Mouse (Mus musculus) spleen, adult 2 months (tissue): ENCODE results near the gene Lman2l. TPM values are rescaled to one million over a fixed set of nuclear protein-coding genes. Genes with fewer than 3 reads are reported as not detected.

Source experiments
- DNase-seq, 2 experiments: peaks; one replicate each; pipeline versions ENCODE4 v3.0.0 to v3.0.0-alpha.2; 2012 to 2021; ENCODE audit warnings: low spot score in 2 of 2, low read depth in 1 of 2
- H3K27ac ChIP-seq: fragments of 200-500 bp; 2 replicates; pipeline ENCODE4 v1.5.1; 2012; ENCODE audit warnings: low read length, inconsistent platforms; ENCODE audit not compliant: insufficient read depth
- H3K27me3 ChIP-seq: fragments of 200-500 bp; 2 replicates; pipeline ENCODE4 v1.6.1; 2012; ENCODE audit warnings: mild to moderate bottlenecking, moderate library complexity, low read length, inconsistent platforms; ENCODE audit not compliant: control insufficient read depth, insufficient read depth
- H3K36me3 ChIP-seq: fragments of 200-500 bp; 2 replicates; pipeline ENCODE4 v1.6.1; 2012; ENCODE audit warnings: mild to moderate bottlenecking, low read length, inconsistent platforms; ENCODE audit not compliant: control insufficient read depth, insufficient read depth
- H3K4me1 ChIP-seq: fragments of 200-500 bp; 2 replicates; pipeline ENCODE4 v1.6.1; 2011; ENCODE audit warnings: inconsistent platforms; ENCODE audit not compliant: control insufficient read depth, insufficient read depth, insufficient read length
- H3K4me3 ChIP-seq: fragments of 200-500 bp; 2 replicates; pipeline ENCODE4 v1.5.1; 2011; ENCODE audit warnings: mild to moderate bottlenecking, inconsistent platforms; ENCODE audit not compliant: insufficient read depth, insufficient read length; ENCODE audit errors: extremely low read depth
- CTCF ChIP-seq: fragments of 200-500 bp; IDR thresholded peaks from 2 replicates; pipeline ENCODE4 v1.5.1; 2011; ENCODE audit warnings: mild to moderate bottlenecking, inconsistent platforms; ENCODE audit not compliant: insufficient read depth, insufficient read length, insufficient replicate concordance; ENCODE audit errors: extremely low read depth
- POLR2A ChIP-seq: fragments of 200-500 bp; IDR thresholded peaks from 2 replicates; pipeline ENCODE4 v1.6.1; 2011; ENCODE audit warnings: low read depth, low read length, inconsistent platforms
- WGBS: fragments of 180-500 bp; shearing (Covaris S2); methylation state at CpG from one replicate; pipeline ENCODE4 v1.1.7; 2018; 5-methylcytosine and 5-hydroxymethylcytosine counted together
- polyA plus RNA-seq: library from polyadenylated mRNA; depleted of rRNA; stranded (reverse); fragments of >200 nt; gene quantifications from 2 replicates; pipeline ENCODE4 v1.2.3, GENCODE M21; 2012

Gene Lman2l
- polyA plus RNA-seq, 1 experiment = 11.6 TPM

DNA sequence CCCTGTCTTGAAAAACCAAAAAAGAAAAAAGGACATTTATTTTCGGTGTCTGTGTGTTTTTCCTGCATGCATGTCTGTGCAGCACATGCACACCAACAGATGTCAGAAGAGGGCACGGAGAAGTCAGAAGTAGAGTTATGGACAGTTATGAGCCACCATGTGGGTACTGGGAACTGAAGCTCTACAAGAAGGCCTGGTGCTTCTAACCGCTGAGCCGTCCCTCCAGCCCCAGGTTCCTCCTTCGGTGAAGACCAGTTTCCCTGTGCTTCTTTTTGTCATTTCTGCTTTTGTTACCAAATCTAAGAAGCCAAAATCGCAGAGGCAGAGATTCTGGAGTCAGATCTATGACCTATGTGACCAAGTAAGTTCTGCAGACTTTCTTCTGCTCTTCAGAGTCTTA lies 8.6 kb downstream of the Lman2l start:
- H3K27me3 ChIP-seq = no peaks in the 10 kb centered on the region
- H3K4me1 ChIP-seq = no peaks in the 10 kb centered on the region
- DNase-seq = no peak
- H3K4me3 ChIP-seq = no peak overlapping the region
- H3K36me3 ChIP-seq = peaks cover 25% of the 10 kb centered on the region
- TF ChIP-seq POLR2A (no peak), CTCF (no peak)
- H3K27ac ChIP-seq = no peak overlapping the region
- 82% methylated on average over 6 of the region's 6 CpGs for WGBS

DNA sequence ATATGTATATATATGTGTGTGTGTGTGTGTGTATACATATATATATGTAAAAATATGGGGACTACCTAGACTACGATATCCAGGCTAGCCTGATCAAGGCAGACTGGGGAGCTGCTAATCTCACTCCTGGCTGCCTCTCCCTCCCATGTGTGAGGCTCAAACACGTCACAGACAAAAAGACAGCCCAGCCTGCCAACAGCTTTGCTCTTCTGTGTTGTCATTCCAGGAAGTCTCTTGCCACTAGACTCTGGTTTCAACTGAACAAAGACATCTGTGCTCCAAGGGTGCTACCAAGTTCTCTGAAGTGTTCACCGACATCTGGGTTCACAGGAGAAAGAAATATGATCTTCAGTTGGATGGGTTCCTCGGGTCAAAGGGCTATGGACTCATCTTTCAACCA lies 10.0 kb downstream of the Lman2l start:
- H3K27ac ChIP-seq = no peak overlapping the region
- H3K36me3 ChIP-seq = peaks cover 25% of the 10 kb centered on the region
- H3K4me3 ChIP-seq = no peak overlapping the region
- no peaks in the 10 kb centered on the region for H3K4me1 ChIP-seq
- no peak for DNase-seq
- 63% methylated on average over 4 of the region's 4 CpGs for WGBS
- no peaks in the 10 kb centered on the region for H3K27me3 ChIP-seq
- TF ChIP-seq POLR2A = no peak
- TF ChIP-seq CTCF = no peak

DNA sequence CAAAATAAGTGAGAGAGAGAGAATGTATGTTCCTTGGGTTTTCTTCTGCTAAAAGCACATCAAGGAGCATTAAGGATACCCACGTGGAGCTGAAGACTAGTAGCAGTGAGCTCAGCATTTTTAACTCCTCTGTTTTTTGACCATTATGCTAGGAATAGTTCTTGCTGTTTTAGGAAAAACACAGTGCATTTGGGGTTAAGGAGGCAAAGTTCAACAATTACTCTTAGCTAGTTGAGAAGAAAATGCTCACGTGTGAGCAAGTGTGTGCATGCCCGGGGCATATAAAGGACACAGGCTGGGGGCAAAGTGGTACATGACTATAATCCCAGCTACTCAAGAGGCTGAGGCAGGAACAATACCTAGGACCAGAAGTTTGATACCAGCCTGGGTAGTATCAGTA lies 11.5 kb downstream of the Lman2l start:
- Histone ChIP-seq H3K4me1 (no peaks in the 10 kb centered on the region), H3K27me3 (no peaks in the 10 kb centered on the region), H3K27ac (no peak overlapping the region), H3K4me3 (no peak overlapping the region), H3K36me3 (peaks cover 31% of the 10 kb centered on the region)
- TF ChIP-seq POLR2A (no peak), CTCF (no peak)
- 95% methylated on average over 3 of the region's 3 CpGs for WGBS
- no peak for DNase-seq

DNA sequence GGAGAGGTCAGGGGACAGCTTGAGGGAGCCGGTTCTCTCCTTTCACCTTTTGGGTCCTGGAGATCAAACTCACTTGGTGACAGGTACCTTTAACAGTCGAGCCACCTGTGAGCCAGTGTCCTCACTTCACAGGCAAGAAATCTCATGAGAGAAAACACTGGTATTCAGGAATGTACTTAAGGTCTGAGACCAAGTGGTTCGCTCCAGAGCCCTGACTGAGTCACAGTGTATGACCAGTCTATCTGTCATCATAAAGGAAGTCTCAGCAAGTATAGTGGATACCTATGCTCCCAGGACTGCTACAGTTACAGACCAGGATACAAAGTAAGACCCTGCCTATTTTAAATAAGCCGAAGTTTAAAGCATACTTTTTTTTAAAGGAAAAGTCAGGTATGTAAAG lies 12.1 kb downstream of the Lman2l start:
- no peak for DNase-seq
- WGBS = 91% methylated on average over 4 of the region's 4 CpGs
- Histone ChIP-seq H3K27ac (no peak overlapping the region), H3K4me3 (no peak overlapping the region), H3K4me1 (no peaks in the 10 kb centered on the region), H3K27me3 (no peaks in the 10 kb centered on the region), H3K36me3 (peaks cover 30% of the 10 kb centered on the region)
- TF ChIP-seq CTCF (no peak), POLR2A (no peak)

DNA sequence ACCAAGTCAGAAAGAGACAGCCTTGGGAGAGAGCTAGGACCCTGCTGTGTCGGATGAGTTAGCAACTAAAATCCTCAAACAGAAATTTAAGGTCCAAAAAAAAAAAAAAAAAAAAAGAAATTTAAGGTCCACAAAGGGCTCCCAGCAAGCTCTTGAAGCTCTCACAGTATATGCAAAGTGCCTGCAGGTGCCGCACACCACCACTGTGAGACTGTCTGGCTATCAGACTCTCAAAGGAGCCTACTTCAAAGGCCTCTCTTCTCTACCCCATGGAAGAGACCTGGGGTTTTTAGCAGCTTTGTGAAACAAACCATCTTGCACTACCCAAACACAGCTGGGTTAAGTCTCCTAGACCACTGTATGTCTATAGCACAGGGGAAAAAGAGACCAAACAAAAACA lies 15.6 kb downstream of the Lman2l start:
- 94% methylated on average over 2 of the region's 2 CpGs for WGBS
- no peak overlapping the region for H3K4me3 ChIP-seq
- no peaks in the 10 kb centered on the region for H3K4me1 ChIP-seq
- TF ChIP-seq POLR2A (no peak), CTCF (no peak)
- no peak for DNase-seq
- peaks cover 28% of the 10 kb centered on the region for H3K36me3 ChIP-seq
- H3K27ac ChIP-seq = no peak overlapping the region
- no peaks in the 10 kb centered on the region for H3K27me3 ChIP-seq

DNA sequence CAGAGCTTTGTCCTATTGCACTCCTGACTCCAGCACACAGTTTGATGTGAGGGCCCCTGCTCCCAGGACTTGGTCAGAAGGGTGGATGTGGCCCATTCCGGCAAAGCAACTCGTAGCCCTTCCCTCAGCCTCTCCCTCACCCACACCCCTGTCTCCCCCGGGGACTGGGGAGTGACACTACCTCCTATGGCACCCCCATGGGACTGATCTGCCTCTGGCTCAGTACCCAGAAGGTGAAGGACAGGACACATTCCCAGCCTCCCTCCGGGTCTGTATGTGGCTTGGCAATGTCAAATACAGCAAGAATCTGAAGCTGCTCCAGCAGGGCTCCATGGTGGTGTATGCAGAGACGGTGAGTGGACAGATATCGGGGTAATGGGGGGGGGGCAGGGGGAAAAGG lies 40.5 kb downstream of the Lman2l start:
- no peak for DNase-seq
- no peaks in the 10 kb centered on the region for H3K27me3 ChIP-seq
- H3K4me3 ChIP-seq = no peak overlapping the region
- no peaks in the 10 kb centered on the region for H3K36me3 ChIP-seq
- no peaks in the 10 kb centered on the region for H3K4me1 ChIP-seq
- 77% methylated on average over 6 of the region's 6 CpGs for WGBS
- no peak overlapping the region for H3K27ac ChIP-seq
- TF ChIP-seq POLR2A (no peak), CTCF (no peak)

DNA sequence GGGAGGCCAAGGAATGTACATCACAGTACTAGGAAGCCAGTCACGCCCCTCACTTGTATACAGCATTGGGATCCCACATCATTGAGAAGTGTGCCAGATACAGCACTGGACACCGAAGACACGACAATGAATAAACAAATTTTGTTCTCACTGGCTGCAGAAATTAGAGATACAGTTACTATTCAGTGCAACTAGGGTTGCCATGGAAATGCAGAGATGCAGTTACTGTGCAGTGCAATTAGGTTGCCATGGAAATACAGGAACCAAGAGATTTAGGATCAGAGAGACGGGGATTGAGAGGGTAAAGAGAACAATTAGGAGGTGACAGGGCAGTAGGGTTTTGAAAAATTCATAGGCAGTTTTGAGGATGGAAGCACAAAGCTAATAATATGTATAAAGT lies 43.6 kb downstream of the Lman2l start:
- Histone ChIP-seq H3K4me3 (no peak overlapping the region), H3K4me1 (no peaks in the 10 kb centered on the region), H3K27ac (no peak overlapping the region), H3K36me3 (no peaks in the 10 kb centered on the region), H3K27me3 (no peaks in the 10 kb centered on the region)
- TF ChIP-seq POLR2A (no peak), CTCF (no peak)
- no peak for DNase-seq
- WGBS = 84% methylated on average over 4 of the region's 4 CpGs

DNA sequence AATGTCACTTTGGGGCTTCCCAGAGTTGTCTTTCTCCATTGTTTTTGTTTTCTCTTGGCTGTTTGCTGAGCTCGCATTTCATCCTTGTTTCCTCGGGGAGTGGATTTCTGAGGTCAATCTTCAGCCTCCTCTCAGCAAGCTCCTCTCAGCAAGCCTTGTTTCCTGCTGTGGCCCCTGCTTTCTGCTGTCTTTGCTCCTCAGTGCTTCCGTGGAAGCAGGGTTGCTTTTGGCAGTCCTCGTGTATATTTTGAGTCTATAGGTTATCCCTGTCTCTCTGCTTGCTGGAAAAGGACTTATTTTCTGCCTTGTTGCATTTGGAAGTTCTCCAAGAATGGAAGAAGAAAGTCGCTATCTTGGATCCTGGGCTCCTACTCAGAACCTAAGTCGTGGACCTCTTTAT lies 48.0 kb downstream of the Lman2l start:
- 50% methylated on average over 6 of the region's 6 CpGs for WGBS

More for the DNA sequence above, 48.0 kb downstream of the Lman2l start:
- Histone ChIP-seq H3K4me1 (no peaks in the 10 kb centered on the region), H3K27me3 (peaks cover 2% of the 10 kb centered on the region; the same call in 1 of the 2 replicates), H3K36me3 (no peaks in the 10 kb centered on the region), H3K27ac (no peak overlapping the region), H3K4me3 (no peak overlapping the region)
- DNase-seq = no peak
- TF ChIP-seq POLR2A (no peak), CTCF (no peak)
